Mouse (Mus musculus) CD4-positive, CD25-positive, alpha-beta regulatory T cell, adult 2 months (primary cell): ENCODE results near the gene Gm11627.
"Not testable (repeated sequence)": the region's sequence is repeated elsewhere in the genome, so short reads cannot be mapped to it uniquely, and the experiment has no call there.

Source experiments
- DNase-seq: peaks from one replicate; pipeline ENCODE4 v3.0.0-alpha.2; 2012; ENCODE audit warnings: low read depth, low spot score

The Gm11627 gene

DNA sequence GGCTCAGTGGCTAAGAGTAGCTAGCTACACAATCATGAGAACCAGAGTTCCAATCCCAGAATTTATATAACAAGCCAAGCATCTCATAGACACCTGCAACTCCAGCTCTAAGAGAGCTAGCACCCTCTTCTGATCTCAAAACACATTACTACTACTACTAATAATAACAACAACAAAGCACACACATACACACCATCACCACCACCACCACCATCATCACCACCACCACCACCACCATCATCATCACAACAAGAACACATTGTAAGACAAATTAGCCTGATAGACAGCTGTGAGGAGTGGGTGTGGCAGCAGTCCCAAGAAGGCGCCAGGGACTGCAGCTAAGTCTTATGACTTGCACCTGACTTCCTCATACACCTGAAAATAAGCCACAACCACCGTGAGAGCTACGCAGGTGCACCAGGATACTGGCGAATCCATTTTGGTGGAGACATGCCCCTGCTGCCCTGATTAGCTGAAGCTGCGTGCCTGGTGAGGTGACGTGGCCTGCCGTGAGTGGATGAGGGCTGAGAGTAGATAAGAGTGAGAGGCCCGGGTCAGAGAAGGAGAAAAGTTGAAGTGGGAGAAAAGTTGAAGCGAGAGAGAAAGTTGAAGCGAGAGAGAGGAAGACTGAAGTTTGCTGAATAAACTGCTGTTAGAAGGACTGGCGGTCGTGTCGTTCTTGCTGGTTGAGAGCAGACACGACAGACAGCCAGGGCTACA lies 14.1 kb downstream of the Gm11627 start:
- DNase-seq, result not testable (repeated sequence)

DNA sequence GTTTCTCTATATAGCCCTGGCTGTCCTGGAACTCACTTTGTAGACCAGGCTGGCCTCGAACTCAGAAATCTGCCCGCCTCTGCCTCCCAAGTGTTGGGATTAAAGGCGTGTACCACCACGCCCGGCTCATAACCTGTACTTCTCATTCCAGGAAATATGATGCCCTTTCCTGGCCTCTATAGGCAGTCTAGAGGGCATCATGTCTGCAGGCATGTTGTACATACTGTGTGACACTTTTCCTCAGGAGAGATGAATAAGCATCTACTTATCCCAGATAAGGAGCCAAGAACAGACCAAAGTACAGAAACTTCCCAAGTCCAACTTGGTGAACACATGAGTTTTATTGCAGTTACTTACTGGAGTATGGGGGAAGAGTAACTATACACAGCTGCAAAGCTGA lies 20.6 kb downstream of the Gm11627 start:
- no peak for DNase-seq

DNA sequence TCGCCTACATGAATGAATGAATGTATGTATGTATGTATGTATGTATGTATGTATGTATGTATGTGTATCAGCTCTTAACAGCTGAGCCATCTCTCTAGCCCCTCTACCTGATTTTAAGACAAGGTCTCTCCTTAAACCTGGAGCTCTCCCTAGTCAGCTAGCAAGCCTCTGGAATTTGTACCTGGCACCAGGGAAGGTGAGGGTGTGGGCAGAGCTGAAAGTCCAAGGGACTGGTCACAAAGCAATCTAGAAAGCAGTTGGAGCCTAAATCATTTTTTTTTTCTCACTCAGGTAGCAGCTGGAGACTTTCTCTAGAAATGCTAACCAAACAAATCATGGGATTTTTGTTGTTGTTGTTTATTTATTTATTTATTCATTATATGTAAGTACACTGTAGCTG lies 21.9 kb downstream of the Gm11627 start:
- no peak for DNase-seq

DNA sequence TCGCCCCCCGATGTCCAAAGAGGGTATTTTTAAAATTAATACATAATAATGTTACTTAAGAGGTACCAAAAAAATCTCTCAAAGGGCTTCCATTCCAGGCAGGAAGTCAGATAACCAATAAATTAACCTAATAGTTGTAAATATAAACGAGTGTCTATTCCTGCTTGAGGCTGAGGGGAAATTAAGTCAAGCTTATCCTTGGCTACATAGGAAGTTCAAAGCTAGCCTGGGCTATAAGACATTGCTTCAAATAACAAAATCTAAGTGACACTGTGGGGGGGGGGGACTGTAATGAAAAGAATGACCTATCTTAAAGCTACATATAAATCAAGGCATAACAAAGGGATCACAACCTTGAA lies 22.6 kb downstream of the Gm11627 start:
- DNase-seq, result no peak

DNA sequence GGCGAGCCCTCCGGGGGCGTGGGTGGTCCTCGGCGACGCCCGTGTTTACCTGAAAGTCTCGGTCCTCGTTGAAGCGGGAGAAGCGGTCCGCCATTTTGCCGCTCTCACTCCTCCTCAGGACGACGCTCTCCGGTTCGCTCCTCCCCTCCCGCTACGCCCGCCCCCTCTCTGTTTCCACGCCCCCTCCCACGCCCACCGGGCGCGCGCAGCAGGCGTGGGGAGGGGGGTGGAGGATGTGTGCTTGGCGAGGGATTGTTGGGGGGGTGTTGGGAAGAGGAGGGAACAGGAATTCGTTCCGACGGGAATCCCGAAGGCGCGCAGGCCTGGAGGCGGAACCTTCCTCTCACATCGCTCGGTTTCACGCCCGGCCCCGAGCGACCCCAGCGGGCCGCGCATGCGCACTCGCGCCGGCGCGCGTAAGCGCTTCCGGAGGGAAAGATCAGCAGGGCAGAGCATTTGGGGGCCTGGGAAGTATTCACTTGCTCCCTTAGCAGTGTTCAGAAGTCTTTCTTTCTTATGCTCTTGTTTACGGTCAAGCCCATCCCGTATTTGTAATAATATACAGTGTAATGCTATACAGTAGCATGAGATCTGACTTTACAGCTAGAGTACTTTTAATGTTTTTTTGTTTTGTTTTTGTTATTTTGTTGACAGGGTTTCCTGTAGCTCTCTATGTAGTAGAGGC lies 23.1 kb downstream of the Gm11627 start, which contains the start of gene Gpatch8:
Gene Gpatch8 (minus strand): TSS at position 362 of the 685 bp plus-strand sequence.
- DNase-seq, result peak; percentile 94

DNA sequence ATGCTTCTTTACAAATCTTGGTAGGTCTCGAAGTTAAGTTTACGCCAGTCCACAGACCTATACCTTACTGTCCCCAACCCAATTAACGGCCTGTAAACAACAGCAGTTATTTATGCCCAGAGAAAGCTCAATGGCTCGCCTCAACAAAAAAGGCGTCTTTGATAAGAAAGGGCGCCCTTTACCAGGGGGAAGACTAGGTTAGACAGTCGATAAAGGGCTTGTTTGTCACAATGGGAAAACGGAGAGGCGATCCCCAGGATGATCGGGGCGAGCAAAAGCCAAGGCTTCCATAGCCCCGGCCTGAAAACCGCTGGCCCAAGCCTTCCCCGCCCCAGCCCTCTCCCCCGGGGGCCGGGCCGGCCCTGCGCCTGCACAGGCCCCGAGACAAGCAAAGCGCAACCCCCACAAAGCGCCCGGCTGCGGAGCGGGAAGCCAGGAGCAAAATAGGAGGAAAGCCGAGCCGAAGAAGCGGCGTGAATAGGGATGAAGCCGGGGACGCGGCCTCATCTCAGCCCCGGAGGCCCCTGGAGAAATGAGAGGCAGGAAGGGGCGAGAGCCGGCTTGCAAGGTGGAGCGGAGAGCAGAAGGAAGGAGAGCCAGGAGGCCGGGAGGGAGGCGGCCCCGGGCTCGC lies 23.7 kb downstream of the Gm11627 start:
- no peak for DNase-seq

DNA sequence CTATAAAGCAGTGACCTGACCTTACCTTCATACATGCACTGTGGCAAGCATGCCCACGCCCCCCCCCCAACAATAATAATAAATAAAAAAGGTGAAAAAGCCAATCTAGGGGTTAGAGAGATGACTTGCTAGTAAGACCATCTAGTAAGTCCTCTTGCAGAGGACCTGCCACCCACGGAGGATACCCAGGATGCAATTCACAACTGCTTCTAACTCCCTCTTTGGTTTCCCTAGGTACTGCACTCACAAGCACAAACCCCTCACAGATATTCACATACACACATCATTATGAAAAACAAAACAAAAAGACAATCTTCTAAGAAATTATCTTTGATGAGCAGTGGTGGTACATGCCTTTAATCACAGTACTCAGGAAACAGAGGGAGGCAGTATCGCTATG lies 27.2 kb downstream of the Gm11627 start:
- peak; percentile 21 for DNase-seq

DNA sequence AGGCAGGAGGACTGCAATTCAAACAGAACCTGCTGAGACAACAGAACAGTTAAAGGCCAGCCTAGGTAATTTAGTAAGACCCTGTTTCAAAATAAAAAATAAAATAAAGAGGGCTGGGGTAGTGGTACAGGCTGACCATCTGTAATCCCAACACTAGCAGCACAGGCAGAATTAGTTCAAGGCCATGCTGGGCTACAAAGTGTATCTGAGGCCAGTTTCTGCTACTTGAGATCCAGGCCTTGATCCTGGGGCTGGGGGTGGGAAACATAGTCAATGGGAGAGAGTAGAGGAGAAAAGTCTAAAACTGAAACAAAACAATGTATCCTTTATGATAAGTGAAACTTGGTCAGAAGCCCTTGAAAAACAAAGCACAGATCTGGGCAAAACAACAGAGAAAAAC lies 28.1 kb downstream of the Gm11627 start:
- DNase-seq, result no peak

DNA sequence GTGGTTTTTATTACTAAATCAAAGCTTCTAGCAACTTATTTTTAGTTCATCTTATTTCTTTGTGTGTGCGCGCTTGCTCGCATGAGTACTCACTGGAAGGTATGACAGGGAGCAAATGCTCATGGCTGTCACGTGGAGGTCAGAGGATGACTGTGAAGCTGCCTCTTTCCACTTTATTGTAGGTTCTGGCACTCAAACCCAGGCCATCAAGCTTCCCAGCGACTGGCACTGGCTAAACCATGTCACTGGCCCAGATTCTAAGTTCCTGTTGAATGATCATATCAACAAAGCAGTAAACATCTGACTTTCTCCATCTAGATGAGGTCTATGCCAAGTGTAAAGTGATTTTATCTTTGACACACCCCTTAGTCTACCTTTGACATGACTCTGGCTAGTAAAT lies 37.8 kb downstream of the Gm11627 start:
- DNase-seq, result no peak

DNA sequence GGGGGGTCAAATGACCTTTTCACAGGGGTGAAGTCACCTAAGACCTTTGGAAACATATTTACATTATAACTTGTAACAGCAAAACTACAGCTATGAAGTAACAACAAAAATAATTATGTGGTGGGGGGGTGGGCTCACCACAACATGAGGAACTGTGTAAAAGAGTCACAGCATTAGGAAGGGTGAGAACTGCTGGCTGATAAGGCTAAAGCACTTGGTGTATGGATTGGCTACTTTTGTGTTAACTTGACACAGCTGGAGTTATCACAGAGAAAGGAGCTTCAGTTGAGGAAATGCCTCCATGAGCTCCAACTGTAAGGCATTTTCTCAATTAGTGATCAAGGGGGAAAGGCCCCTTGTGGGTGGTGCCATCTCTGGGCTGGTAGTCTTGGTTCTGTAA lies 39.0 kb downstream of the Gm11627 start:
- not testable (repeated sequence) for DNase-seq

DNA sequence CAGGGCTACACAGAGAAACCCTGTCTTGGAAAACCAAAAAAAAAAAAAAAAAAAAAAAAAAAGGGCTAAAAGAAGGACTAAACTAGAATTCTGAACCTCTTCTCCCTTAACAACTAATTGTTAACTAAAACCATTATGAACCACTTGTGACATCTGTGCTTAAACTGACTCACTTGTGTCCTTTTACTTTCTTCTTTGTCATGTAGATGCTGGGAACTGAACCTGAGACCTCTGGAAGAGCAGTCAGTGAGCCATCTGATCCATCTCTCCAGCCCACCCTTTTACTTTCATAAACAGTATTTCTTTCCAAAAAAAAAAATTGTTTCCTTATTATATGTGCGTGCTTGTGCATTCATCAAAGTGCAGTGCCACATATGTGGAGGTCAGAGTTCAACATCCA lies 39.6 kb downstream of the Gm11627 start:
- DNase-seq, result no peak

DNA sequence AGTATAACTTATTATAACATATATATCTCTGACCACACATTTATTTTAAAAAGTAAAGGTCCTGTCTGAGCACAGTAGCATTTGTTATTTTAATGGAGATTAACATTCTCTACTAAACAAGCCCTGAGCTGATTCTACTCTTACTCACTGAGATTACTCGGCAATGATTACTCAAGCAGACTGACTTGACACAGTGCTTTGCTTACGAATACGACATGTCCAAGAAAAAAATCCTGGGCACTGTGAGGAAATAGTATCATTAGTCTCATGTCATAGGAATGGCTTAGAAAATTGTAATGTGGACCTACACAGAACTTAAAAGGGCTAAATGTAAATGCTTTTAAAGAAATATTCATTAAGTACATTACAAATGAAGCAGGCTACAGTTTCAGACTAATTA lies 43.1 kb downstream of the Gm11627 start:
- no peak for DNase-seq

DNA sequence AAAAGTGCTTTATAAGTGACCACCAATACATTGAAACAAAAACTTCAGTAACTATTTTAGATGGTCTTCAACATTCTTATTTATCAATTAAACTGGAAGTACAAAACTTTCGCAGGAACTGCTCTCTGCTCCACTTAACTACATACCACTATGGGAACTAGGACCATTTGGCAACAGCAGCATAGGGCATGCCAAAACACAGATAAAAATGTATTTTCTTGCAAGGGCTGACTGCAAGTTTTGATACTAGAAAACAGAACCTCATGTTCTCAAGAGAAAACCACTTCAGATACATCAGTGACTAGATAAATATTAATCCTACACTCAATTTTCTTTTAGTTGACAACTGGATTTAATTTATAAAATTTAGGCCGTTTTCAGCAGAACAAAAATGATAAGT lies 45.2 kb downstream of the Gm11627 start:
- no peak for DNase-seq

DNA sequence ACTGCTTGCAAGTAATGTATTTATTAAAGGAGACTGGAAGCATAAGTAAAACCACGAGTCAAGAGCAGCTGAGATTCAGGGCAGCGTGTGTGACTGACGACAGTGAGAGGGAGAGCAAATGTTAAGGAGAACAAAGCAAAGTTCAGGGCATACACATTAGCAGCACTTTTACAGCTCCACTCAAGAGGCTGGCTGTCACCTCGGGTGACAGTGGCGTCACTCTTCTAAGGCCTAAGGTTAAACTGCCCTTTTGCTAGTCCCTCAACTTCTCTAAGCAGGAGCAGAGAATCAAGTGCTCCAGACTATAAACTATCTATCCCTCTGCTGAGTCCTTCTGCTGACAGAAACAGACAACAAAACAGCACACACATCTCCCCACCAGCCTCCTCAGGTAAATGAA lies 47.8 kb downstream of the Gm11627 start:
- no peak for DNase-seq
